Mouse (Mus musculus) lung, embryonic 14.5 days (tissue): ENCODE results near the gene Pold4. TPM values are rescaled to one million over a fixed set of nuclear protein-coding genes. Genes with fewer than 3 reads are reported as not detected.

Source experiments
- ATAC-seq: fragments of 200-750 bp; cut with Nextera tagmentation; 2 replicates; pipeline ENCODE4 v1.8.0; 2017; ENCODE audit warnings: mild to moderate bottlenecking, moderate TSS enrichment, moderate library complexity; ENCODE audit not compliant: insufficient read depth
- DNase-seq: peaks from one replicate; pipeline ENCODE4 v3.0.0-alpha.2; 2015
- H3K27ac ChIP-seq: fragments of 300-500 bp; sonication (generic); 2 replicates; pipeline ENCODE4 v1.5.1; 2014; ENCODE audit warnings: low read depth, mild to moderate bottlenecking, moderate library complexity
- H3K27me3 ChIP-seq: fragments of 300-500 bp; sonication (generic); 2 replicates; pipeline ENCODE4 v1.6.1; 2014; ENCODE audit warnings: low read length, control low read depth; ENCODE audit not compliant: insufficient read depth
- H3K36me3 ChIP-seq: fragments of 300-500 bp; sonication (generic); 2 replicates; pipeline ENCODE4 v1.6.1; 2014; ENCODE audit warnings: control low read depth; ENCODE audit not compliant: insufficient read depth
- H3K4me1 ChIP-seq: fragments of 300-500 bp; sonication (generic); 2 replicates; pipeline ENCODE4 v1.6.1; 2014; ENCODE audit warnings: antibody characterized with exemption, control low read depth; ENCODE audit not compliant: insufficient read depth
- H3K4me2 ChIP-seq: fragments of 300-500 bp; sonication (generic); 2 replicates; pipeline ENCODE4 v1.6.1; 2014; ENCODE audit warnings: mild to moderate bottlenecking
- H3K4me3 ChIP-seq: fragments of 300-500 bp; sonication (generic); 2 replicates; pipeline ENCODE4 v1.5.1; 2014; ENCODE audit warnings: low read depth, low read length
- H3K9ac ChIP-seq: fragments of 300-500 bp; sonication (generic); 2 replicates; pipeline ENCODE4 v1.6.1; 2014
- H3K9me3 ChIP-seq: fragments of 300-500 bp; sonication (generic); 2 replicates; pipeline ENCODE4 v1.6.1; 2016; ENCODE audit warnings: low read depth, low read length, control low read depth
- CTCF ChIP-seq: IDR thresholded peaks from 2 replicates; pipeline ENCODE4 v1.5.1; 2016; ENCODE audit warnings: antibody characterized with exemption, low read depth
- WGBS: fragments of 180-500 bp; shearing (Covaris S2); extraction: QIAGEN DNeasy Blood & Tissue Kit; methylation state at CpG from one replicate; pipeline ENCODE4 v1.1.7; 2014; 5-methylcytosine and 5-hydroxymethylcytosine counted together
- polyA plus RNA-seq: library from polyadenylated mRNA; unstranded; fragments of >200 nt; fragmentation: Nextera tagmentation; extraction: Ambion mirVana; gene quantifications from 2 replicates; pipeline ENCODE4 v1.2.1, GENCODE M21; 2014

The Pold4 gene
- polyA plus RNA-seq, 1 experiment from 2014 or later: 22.8 TPM

- Histone ChIP-seq H3K27me3 (no peaks in the 10 kb centered on the region), H3K27ac (0 out of 2 replicates have a peak overlapping the region, but pooled peaks have one; percentile 9), H3K36me3 (no peaks in the 10 kb centered on the region), H3K9me3 (no peaks in the 10 kb centered on the region), H3K9ac (peak overlapping the region; percentile 56), H3K4me2 (peak overlapping the region; percentile 93), H3K4me1 (no peaks in the 10 kb centered on the region), H3K4me3 (peak overlapping the region; percentile 62)
- ATAC-seq: no peak
- WGBS: 14% methylated on average over 12 of the region's 12 CpGs
- DNase-seq: no peak
- TF ChIP-seq CTCF: no peak
Observed at GRCm38 (mm10) chr19:4257897-4258252, 26.2 kb downstream of the Pold4 start.

- peak; percentile 48 for DNase-seq
Observed at GRCm38 (mm10) chr19:4261038-4261698, 29.5 kb downstream of the Pold4 start.

GRCm38 (mm10) chr19:4262756-4263155 lies 31.1 kb downstream of the Pold4 start:
- H3K4me3 ChIP-seq: no peak overlapping the region
- ATAC-seq (no peak), DNase-seq (no peak)
- H3K4me2 ChIP-seq: no peak overlapping the region
- H3K27ac ChIP-seq: no peak overlapping the region
- no peak for TF ChIP-seq CTCF
- no peaks in the 10 kb centered on the region for H3K36me3 ChIP-seq
- H3K27me3 ChIP-seq: no peaks in the 10 kb centered on the region
- no peak overlapping the region for H3K9ac ChIP-seq
- H3K4me1 ChIP-seq: no peaks in the 10 kb centered on the region
- H3K9me3 ChIP-seq: no peaks in the 10 kb centered on the region
- 57% methylated on average over 6 of the region's 6 CpGs for WGBS

More at GRCm38 (mm10) chr19:4261038-4261698, 29.5 kb downstream of the Pold4 start:
- H3K27me3 ChIP-seq: no peaks in the 10 kb centered on the region
- ATAC-seq: no peak
- H3K9ac ChIP-seq: no peak overlapping the region
- H3K4me3 ChIP-seq: no peak overlapping the region
- no peaks in the 10 kb centered on the region for H3K9me3 ChIP-seq
- H3K27ac ChIP-seq: no peak overlapping the region
- H3K36me3 ChIP-seq: no peaks in the 10 kb centered on the region
- 0 out of 2 replicates have a peak, but pooled peaks have one; percentile 25 for TF ChIP-seq CTCF
- no peak overlapping the region for H3K4me2 ChIP-seq
- WGBS: 50% methylated on average over 8 of the region's 8 CpGs
- H3K4me1 ChIP-seq: no peaks in the 10 kb centered on the region

- H3K27me3 ChIP-seq: no peaks in the 10 kb centered on the region
- no peaks in the 10 kb centered on the region for H3K9me3 ChIP-seq
- H3K36me3 ChIP-seq: no peaks in the 10 kb centered on the region
- ATAC-seq (no peak), DNase-seq (peak; percentile 16)
- no peak overlapping the region for H3K27ac ChIP-seq
- no peak overlapping the region for H3K4me3 ChIP-seq
- 46% methylated on average over 14 of the region's 14 CpGs for WGBS
- H3K4me1 ChIP-seq: no peaks in the 10 kb centered on the region; the same call in 1 of the 2 replicates
- no peak overlapping the region for H3K4me2 ChIP-seq
- TF ChIP-seq CTCF: no peak
- H3K9ac ChIP-seq: no peak overlapping the region
Observed at GRCm38 (mm10) chr19:4263702-4264101, 32.0 kb downstream of the Pold4 start.

GRCm38 (mm10) chr19:4264171-4264780 lies 32.6 kb downstream of the Pold4 start:
- no peak for ATAC-seq
- Histone ChIP-seq H3K36me3 (no peaks in the 10 kb centered on the region), H3K27ac (no peak overlapping the region)

GRCm38 (mm10) chr19:4265956-4266355 lies 34.3 kb downstream of the Pold4 start:
- no peaks in the 10 kb centered on the region for H3K36me3 ChIP-seq
- 62% methylated on average over 4 of the region's 4 CpGs for WGBS
- H3K4me1 ChIP-seq: no peaks in the 10 kb centered on the region; the same call in 1 of the 2 replicates
- no peak overlapping the region for H3K4me3 ChIP-seq
- H3K27ac ChIP-seq: no peak overlapping the region
- H3K27me3 ChIP-seq: no peaks in the 10 kb centered on the region
- H3K9ac ChIP-seq: no peak overlapping the region
- H3K4me2 ChIP-seq: no peak overlapping the region
- TF ChIP-seq CTCF: peak; percentile 19; the same call in 1 of the 2 replicates
- no peaks in the 10 kb centered on the region for H3K9me3 ChIP-seq
- ATAC-seq (no peak), DNase-seq (peak; percentile 31)

More at GRCm38 (mm10) chr19:4264171-4264780, 32.6 kb downstream of the Pold4 start:
- no peak overlapping the region for H3K4me3 ChIP-seq
- no peak for TF ChIP-seq CTCF
- H3K4me2 ChIP-seq: no peak overlapping the region
- H3K27me3 ChIP-seq: no peaks in the 10 kb centered on the region
- no peak overlapping the region for H3K9ac ChIP-seq
- no peak for DNase-seq
- no peaks in the 10 kb centered on the region; the same call in 1 of the 2 replicates for H3K4me1 ChIP-seq
- 92% methylated on average over 6 of the region's 6 CpGs for WGBS
- H3K9me3 ChIP-seq: no peaks in the 10 kb centered on the region
